In genomic region chr3:126575927-126576326, GRCm38 (mm10) we compare ENCODE assay signal across 10 mouse cellular contexts. TPM values are rescaled to one million over a fixed set of nuclear protein-coding genes. Genes with fewer than 3 reads are reported as not detected.
DNase-seq lines count a peak whose midpoint lies in the region; ATAC-seq and TF ChIP-seq lines count a peak whose summit lies in the region.
"Had no signal": no experiment of that assay in that cellular context is flagged by ENCODE, and none has a peak within 500 bp of the region (broad histone marks: within the 10 kb centered on the region; RNA-seq: fewer than 3 reads in every experiment).

No protein-coding gene starts in this region.

- H3K9me3 ChIP-seq in liver, postnatal 0 days (ENCODE audit: low read length): no peaks in the 10 kb centered on the region
- no peaks in the 10 kb centered on the region for H3K9me3 ChIP-seq in liver, embryonic 11.5 days (ENCODE audit: control insufficient read depth, low read length)
- H3K9me3 ChIP-seq in stomach, postnatal 0 days (ENCODE audit: control insufficient read depth, low read length): no peaks in the 10 kb centered on the region

- ATAC-seq in liver, postnatal 0 days: no peak
- ATAC-seq in liver, embryonic 11.5 days (replicated peaks; ENCODE audit: low FRiP score): no peak
- ATAC-seq in inflammation-experienced regulatory T-cells, adult 6 months: peak; percentile 49
- peak; percentile 54; the same call in 1 of the 2 replicates for ATAC-seq in stomach, postnatal 0 days (ENCODE audit: low FRiP score, low TSS enrichment)

- no peaks in the 10 kb centered on the region for H3K27me3 ChIP-seq in liver, postnatal 0 days (ENCODE audit: insufficient read depth, low read length)
- H3K27me3 ChIP-seq in liver, embryonic 11.5 days (replicated peaks; ENCODE audit: control insufficient read depth, insufficient read depth, low read length): no peaks in the 10 kb centered on the region
- H3K27me3 ChIP-seq in stomach, postnatal 0 days (ENCODE audit: control insufficient read depth, insufficient read depth, low read length): no peaks in the 10 kb centered on the region

- TF ChIP-seq CTCF in liver, postnatal 0 days (IDR thresholded peaks at IDR 0.05; ENCODE audit: low read depth): peak; percentile 65
- TF ChIP-seq CTCF in stomach, postnatal 0 days (IDR thresholded peaks at IDR 0.05; ENCODE audit: low read depth): peak; percentile 70

- no peak overlapping the region for H3K27ac ChIP-seq in liver, postnatal 0 days (ENCODE audit: low read depth)
- H3K27ac ChIP-seq in liver, embryonic 11.5 days (ENCODE audit: low read depth, low read length): no peak overlapping the region
- no peak overlapping the region for H3K27ac ChIP-seq in stomach, postnatal 0 days (replicated peaks)

- H3K4me2 ChIP-seq in liver, postnatal 0 days (ENCODE audit: low read depth, low read length): no peak overlapping the region
- no peak overlapping the region for H3K4me2 ChIP-seq in liver, embryonic 11.5 days
- no peak overlapping the region for H3K4me2 ChIP-seq in stomach, postnatal 0 days (replicated peaks; ENCODE audit: low read depth)

- TF ChIP-seq EP300 in liver, postnatal 0 days (IDR thresholded peaks at IDR 0.05; ENCODE audit: low read depth): no peak
- TF ChIP-seq EP300 in stomach, postnatal 0 days (optimal IDR thresholded peaks at IDR 0.05): no peak

- H3K4me1 ChIP-seq in liver, postnatal 0 days (ENCODE audit: insufficient read depth): no peaks in the 10 kb centered on the region
- no peaks in the 10 kb centered on the region for H3K4me1 ChIP-seq in liver, embryonic 11.5 days (replicated peaks; ENCODE audit: control insufficient read depth, insufficient read depth, low read length)
- no peaks in the 10 kb centered on the region for H3K4me1 ChIP-seq in stomach, postnatal 0 days (replicated peaks; ENCODE audit: control insufficient read depth, insufficient read depth)

- no peak overlapping the region for H3K9ac ChIP-seq in liver, postnatal 0 days (replicated peaks)
- no peak overlapping the region for H3K9ac ChIP-seq in liver, embryonic 11.5 days (ENCODE audit: low read depth, low read length)
- no peak overlapping the region for H3K9ac ChIP-seq in stomach, postnatal 0 days (ENCODE audit: low read length)

- peak; percentile 16 to 41 for DNase-seq in adrenal gland, postnatal 36 days
- DNase-seq in adrenal gland, postnatal 4 days (ENCODE audit: low spot score in 2 of 2): no peak
- DNase-seq in liver, postnatal 0 days: peak; percentile 14
- DNase-seq in liver, embryonic 11.5 days (ENCODE audit: low spot score): no peak
- peak; percentile 20 for DNase-seq in stomach, postnatal 0 days (ENCODE audit: low spot score)
- DNase-seq in heart, adult 9 months (ENCODE audit: low spot score in 2 of 2): no peak
- DNase-seq in heart, postnatal 4 days: no peak
- DNase-seq: right cerebral cortex, postnatal 14 days had no signal

- H3K36me3 ChIP-seq in liver, postnatal 0 days (replicated peaks; ENCODE audit: insufficient read depth, low read length): no peaks in the 10 kb centered on the region
- no peaks in the 10 kb centered on the region for H3K36me3 ChIP-seq in liver, embryonic 11.5 days (ENCODE audit: control insufficient read depth, insufficient read depth, low read length)
- H3K36me3 ChIP-seq in stomach, postnatal 0 days (ENCODE audit: control insufficient read depth, insufficient read depth, low read length): no peaks in the 10 kb centered on the region
- H3K36me3 ChIP-seq: G1E had no signal

- 50% methylated on average over 2 of the region's 2 CpGs for WGBS in liver, postnatal 0 days (ENCODE audit: insufficient replicate concordance)
- WGBS in liver, embryonic 11.5 days: 48% methylated on average over 2 of the region's 2 CpGs
- 46% methylated on average over 2 of the region's 2 CpGs for WGBS in stomach, postnatal 0 days

- H3K4me3 ChIP-seq in liver, postnatal 0 days (ENCODE audit: low read depth, low read length): no peak overlapping the region
- no peak overlapping the region for H3K4me3 ChIP-seq in liver, embryonic 11.5 days (ENCODE audit: low read depth, low read length)
- no peak overlapping the region for H3K4me3 ChIP-seq in stomach, postnatal 0 days (ENCODE audit: low read depth, low read length)

RNA-seq across cellular contexts. Expression of gene Camk2d, which starts 20.2 kb away (rescaled TPM):
- total RNA-seq in adrenal gland, postnatal 36 days (2021): 10 to 100 TPM; 96.8 to 97.2 TPM
- 100 to 1,000 TPM in 1 of 2 experiments, 10 to 100 TPM in 1; 99.4 to 100 TPM for total RNA-seq in adrenal gland, postnatal 4 days (2021)
- polyA plus RNA-seq in liver, postnatal 0 days (2015; fragmentation: Nextera tagmentation; extraction: Ambion mirVana): 6.9 and 7.4 TPM in 2 replicates
- polyA plus RNA-seq in liver, embryonic 11.5 days (2014; fragmentation: Nextera tagmentation; extraction: Ambion mirVana): 8.5 and 10.5 TPM in 2 replicates
- polyA plus RNA-seq in inflammation-experienced regulatory T-cells, adult 6 months (2017; shearing (Covaris generic)): 10 to 100 TPM; 57.4 to 90.2 (median 67.9) TPM
- 34.9 and 36.7 TPM in 2 replicates for polyA plus RNA-seq in stomach, postnatal 0 days (2015; fragmentation: Nextera tagmentation; extraction: Ambion mirVana)
- total RNA-seq in heart, postnatal 4 days (2021): 100 to 1,000 TPM; 208 to 210 TPM
- polyA plus RNA-seq: G1E had no signal

Comparison
In these comparisons a context has a peak if more than half of its experiments do, and no peak if none do; other contexts are left out.
1. DNase-seq: peak in adrenal gland, postnatal 36 days (2 of 2), liver, postnatal 0 days (single experiment) and stomach, postnatal 0 days (single experiment); none in adrenal gland, postnatal 4 days (0 of 2), liver, embryonic 11.5 days (single experiment), heart, adult 9 months (0 of 2) and heart, postnatal 4 days (single experiment).
2. ATAC-seq: peak in inflammation-experienced regulatory T-cells, adult 6 months (single experiment) and stomach, postnatal 0 days (single experiment); none in liver, postnatal 0 days (single experiment) and liver, embryonic 11.5 days (single experiment).